Mouse (Mus musculus): ENCODE results near the gene Aebp2. TPM values are rescaled to one million over a fixed set of nuclear protein-coding genes. Genes with fewer than 3 reads are reported as not detected.

Gene Aebp2
- polyA plus RNA-seq, 1 experiment from 2014 or later = 13.0 TPM

GRCm38 (mm10) chr6:140696192-140696879 is 73.9 kb downstream of the Aebp2 start:
- Histone ChIP-seq H3K4me3 (ENCODE audit: low read depth, low read length) (no peak overlapping the region), H3K27ac (replicated peaks; ENCODE audit: low read depth, low read length) (no peak overlapping the region), H3K9me3 (replicated peaks; ENCODE audit: control insufficient read depth, low read length) (no peaks in the 10 kb centered on the region), H3K36me3 (replicated peaks; ENCODE audit: control insufficient read depth, insufficient read depth, low read depth, low read length) (no peaks in the 10 kb centered on the region), H3K27me3 (ENCODE audit: control insufficient read depth, insufficient read depth, low read length) (no peaks in the 10 kb centered on the region), H3K4me1 (ENCODE audit: control insufficient read depth, insufficient read depth, low read length) (no peaks in the 10 kb centered on the region), H3K4me2 (ENCODE audit: low read depth, low read length) (no peak overlapping the region), H3K9ac (replicated peaks; ENCODE audit: low read length) (no peak overlapping the region)
- WGBS = 63% methylated on average over 12 of the region's 12 CpGs
- DNase-seq (ENCODE audit: low spot score) (no peak), ATAC-seq (replicated peaks; ENCODE audit: insufficient number of reproducible peaks, low FRiP score, low TSS enrichment, low read depth) (no peak)

- H3K9me3 ChIP-seq (replicated peaks; ENCODE audit: control insufficient read depth, low read length) = no peaks in the 10 kb centered on the region
- WGBS = 89% methylated on average over 11 of the region's 11 CpGs
- ATAC-seq (replicated peaks; ENCODE audit: insufficient number of reproducible peaks, low FRiP score, low TSS enrichment, low read depth) = no peak
Measured at GRCm38 (mm10) chr6:140697994-140698393, 75.5 kb downstream of the Aebp2 start.

GRCm38 (mm10) chr6:140698596-140698995 is 76.1 kb downstream of the Aebp2 start:
- Histone ChIP-seq H3K4me1 (ENCODE audit: control insufficient read depth, insufficient read depth, low read length) (no peaks in the 10 kb centered on the region), H3K4me3 (ENCODE audit: low read depth, low read length) (no peak overlapping the region), H3K9me3 (replicated peaks; ENCODE audit: control insufficient read depth, low read length) (no peaks in the 10 kb centered on the region), H3K27me3 (ENCODE audit: control insufficient read depth, insufficient read depth, low read length) (no peaks in the 10 kb centered on the region), H3K9ac (replicated peaks; ENCODE audit: low read length) (no peak overlapping the region), H3K4me2 (ENCODE audit: low read depth, low read length) (no peak overlapping the region), H3K36me3 (replicated peaks; ENCODE audit: control insufficient read depth, insufficient read depth, low read depth, low read length) (no peaks in the 10 kb centered on the region), H3K27ac (replicated peaks; ENCODE audit: low read depth, low read length) (no peak overlapping the region)
- ATAC-seq (replicated peaks; ENCODE audit: insufficient number of reproducible peaks, low FRiP score, low TSS enrichment, low read depth) = no peak
- no peak for DNase-seq (ENCODE audit: low spot score)
- WGBS = 91% methylated on average over 1 of the region's 1 CpGs

More at GRCm38 (mm10) chr6:140697994-140698393, 75.5 kb downstream of the Aebp2 start:
- Histone ChIP-seq H3K4me1 (ENCODE audit: control insufficient read depth, insufficient read depth, low read length) (no peaks in the 10 kb centered on the region), H3K27ac (replicated peaks; ENCODE audit: low read depth, low read length) (no peak overlapping the region), H3K4me2 (ENCODE audit: low read depth, low read length) (no peak overlapping the region), H3K9ac (replicated peaks; ENCODE audit: low read length) (no peak overlapping the region), H3K4me3 (ENCODE audit: low read depth, low read length) (no peak overlapping the region), H3K36me3 (replicated peaks; ENCODE audit: control insufficient read depth, insufficient read depth, low read depth, low read length) (no peaks in the 10 kb centered on the region), H3K27me3 (ENCODE audit: control insufficient read depth, insufficient read depth, low read length) (no peaks in the 10 kb centered on the region)
- no peak for DNase-seq (ENCODE audit: low spot score)

- WGBS = 69% methylated on average over 6 of the region's 6 CpGs
- no peak for ATAC-seq (replicated peaks; ENCODE audit: insufficient number of reproducible peaks, low FRiP score, low TSS enrichment, low read depth)
- no peak overlapping the region for H3K4me2 ChIP-seq (ENCODE audit: low read depth, low read length)
- H3K4me3 ChIP-seq (ENCODE audit: low read depth, low read length) = no peak overlapping the region
- no peaks in the 10 kb centered on the region for H3K4me1 ChIP-seq (ENCODE audit: control insufficient read depth, insufficient read depth, low read length)
- no peak overlapping the region for H3K9ac ChIP-seq (replicated peaks; ENCODE audit: low read length)
- no peaks in the 10 kb centered on the region for H3K27me3 ChIP-seq (ENCODE audit: control insufficient read depth, insufficient read depth, low read length)
- no peak for DNase-seq (ENCODE audit: low spot score)
- H3K36me3 ChIP-seq (replicated peaks; ENCODE audit: control insufficient read depth, insufficient read depth, low read depth, low read length) = no peaks in the 10 kb centered on the region
- H3K27ac ChIP-seq (replicated peaks; ENCODE audit: low read depth, low read length) = no peak overlapping the region
- H3K9me3 ChIP-seq (replicated peaks; ENCODE audit: control insufficient read depth, low read length) = no peaks in the 10 kb centered on the region
Measured at GRCm38 (mm10) chr6:140701259-140701658, 78.8 kb downstream of the Aebp2 start.

GRCm38 (mm10) chr6:140705132-140705531 is 82.7 kb downstream of the Aebp2 start:
- no peaks in the 10 kb centered on the region for H3K4me1 ChIP-seq (ENCODE audit: control insufficient read depth, insufficient read depth, low read length)
- H3K27me3 ChIP-seq (ENCODE audit: control insufficient read depth, insufficient read depth, low read length) = no peaks in the 10 kb centered on the region
- H3K27ac ChIP-seq (replicated peaks; ENCODE audit: low read depth, low read length) = no peak overlapping the region
- ATAC-seq (replicated peaks; ENCODE audit: insufficient number of reproducible peaks, low FRiP score, low TSS enrichment, low read depth) (no peak), DNase-seq (ENCODE audit: low spot score) (no peak)
- no peak overlapping the region for H3K4me3 ChIP-seq (ENCODE audit: low read depth, low read length)
- no peak overlapping the region for H3K9ac ChIP-seq (replicated peaks; ENCODE audit: low read length)
- no peak overlapping the region for H3K4me2 ChIP-seq (ENCODE audit: low read depth, low read length)
- H3K9me3 ChIP-seq (replicated peaks; ENCODE audit: control insufficient read depth, low read length) = no peaks in the 10 kb centered on the region
- H3K36me3 ChIP-seq (replicated peaks; ENCODE audit: control insufficient read depth, insufficient read depth, low read depth, low read length) = no peaks in the 10 kb centered on the region
- WGBS = 78% methylated on average over 10 of the region's 10 CpGs

GRCm38 (mm10) chr6:140706056-140706455 is 83.6 kb downstream of the Aebp2 start:
- ATAC-seq (replicated peaks; ENCODE audit: insufficient number of reproducible peaks, low FRiP score, low TSS enrichment, low read depth) (no peak), DNase-seq (ENCODE audit: low spot score) (no peak)
- Histone ChIP-seq H3K9me3 (replicated peaks; ENCODE audit: control insufficient read depth, low read length) (no peaks in the 10 kb centered on the region), H3K4me2 (ENCODE audit: low read depth, low read length) (no peak overlapping the region), H3K4me3 (ENCODE audit: low read depth, low read length) (no peak overlapping the region), H3K9ac (replicated peaks; ENCODE audit: low read length) (no peak overlapping the region), H3K27me3 (ENCODE audit: control insufficient read depth, insufficient read depth, low read length) (no peaks in the 10 kb centered on the region), H3K36me3 (replicated peaks; ENCODE audit: control insufficient read depth, insufficient read depth, low read depth, low read length) (no peaks in the 10 kb centered on the region), H3K27ac (replicated peaks; ENCODE audit: low read depth, low read length) (no peak overlapping the region), H3K4me1 (ENCODE audit: control insufficient read depth, insufficient read depth, low read length) (no peaks in the 10 kb centered on the region)
- 93% methylated on average over 5 of the region's 5 CpGs for WGBS

GRCm38 (mm10) chr6:140708059-140708458 is 85.6 kb downstream of the Aebp2 start:
- H3K4me2 ChIP-seq (ENCODE audit: low read depth, low read length) = no peak overlapping the region
- no peaks in the 10 kb centered on the region for H3K27me3 ChIP-seq (ENCODE audit: control insufficient read depth, insufficient read depth, low read length)
- no peak overlapping the region for H3K9ac ChIP-seq (replicated peaks; ENCODE audit: low read length)
- WGBS = 57% methylated on average over 10 of the region's 10 CpGs
- no peak for ATAC-seq (replicated peaks; ENCODE audit: insufficient number of reproducible peaks, low FRiP score, low TSS enrichment, low read depth)
- H3K4me1 ChIP-seq (ENCODE audit: control insufficient read depth, insufficient read depth, low read length) = no peaks in the 10 kb centered on the region
- H3K27ac ChIP-seq (replicated peaks; ENCODE audit: low read depth, low read length) = no peak overlapping the region
- no peak for DNase-seq (ENCODE audit: low spot score)
- H3K4me3 ChIP-seq (ENCODE audit: low read depth, low read length) = no peak overlapping the region
- no peaks in the 10 kb centered on the region for H3K9me3 ChIP-seq (replicated peaks; ENCODE audit: control insufficient read depth, low read length)
- no peaks in the 10 kb centered on the region for H3K36me3 ChIP-seq (replicated peaks; ENCODE audit: control insufficient read depth, insufficient read depth, low read depth, low read length)

GRCm38 (mm10) chr6:140709415-140710107 is 87.1 kb downstream of the Aebp2 start:
- Histone ChIP-seq H3K27ac (replicated peaks; ENCODE audit: low read depth, low read length) (no peak overlapping the region), H3K4me2 (ENCODE audit: low read depth, low read length) (peak overlapping the region; percentile 2; the same call in 1 of the 2 replicates), H3K9me3 (replicated peaks; ENCODE audit: control insufficient read depth, low read length) (no peaks in the 10 kb centered on the region), H3K9ac (replicated peaks; ENCODE audit: low read length) (no peak overlapping the region; the same call in 1 of the 2 replicates), H3K4me1 (ENCODE audit: control insufficient read depth, insufficient read depth, low read length) (no peaks in the 10 kb centered on the region), H3K36me3 (replicated peaks; ENCODE audit: control insufficient read depth, insufficient read depth, low read depth, low read length) (no peaks in the 10 kb centered on the region), H3K27me3 (ENCODE audit: control insufficient read depth, insufficient read depth, low read length) (no peaks in the 10 kb centered on the region), H3K4me3 (ENCODE audit: low read depth, low read length) (no peak overlapping the region)
- 49% methylated on average over 6 of the region's 6 CpGs for WGBS
- ATAC-seq (replicated peaks; ENCODE audit: insufficient number of reproducible peaks, low FRiP score, low TSS enrichment, low read depth) = peak; percentile 9; the same call in 1 of the 2 replicates
- peak; percentile 40 for DNase-seq (ENCODE audit: low spot score)

Data from embryonic facial prominence, embryonic 11.5 days (tissue).